Mouse (Mus musculus) hindbrain, embryonic 12.5 days (tissue): ENCODE measurements around the gene Tspan9. TPM values are rescaled to one million over a fixed set of nuclear protein-coding genes. Genes with fewer than 3 reads are reported as not detected.

ENCODE experiments used
- ATAC-seq: fragments of 200-750 bp; cut with Nextera tagmentation; 2 replicates; pipeline ENCODE4 v1.8.0; 2017; ENCODE audit warnings: moderate TSS enrichment; ENCODE audit not compliant: low FRiP score
- H3K27ac ChIP-seq: fragments of 300-500 bp; sonication (generic); 2 replicates; pipeline ENCODE4 v1.5.1; 2016; ENCODE audit warnings: mild to moderate bottlenecking
- H3K27me3 ChIP-seq: fragments of 300-500 bp; sonication (generic); 2 replicates; pipeline ENCODE4 v1.6.1; 2016; ENCODE audit warnings: mild to moderate bottlenecking
- H3K36me3 ChIP-seq: fragments of 300-500 bp; sonication (generic); 2 replicates; pipeline ENCODE4 v1.6.1; 2016; ENCODE audit warnings: mild to moderate bottlenecking
- H3K4me1 ChIP-seq: fragments of 300-500 bp; sonication (generic); 2 replicates; pipeline ENCODE4 v1.6.1; 2016
- H3K4me2 ChIP-seq: fragments of 300-500 bp; sonication (generic); replicated peaks from 2 replicates; pipeline ENCODE4 v1.6.1; 2016; ENCODE audit warnings: mild to moderate bottlenecking
- H3K4me3 ChIP-seq: fragments of 300-500 bp; sonication (generic); 2 replicates; pipeline ENCODE4 v1.5.1; 2016; ENCODE audit warnings: mild to moderate bottlenecking
- H3K9ac ChIP-seq: fragments of 300-500 bp; sonication (generic); 2 replicates; pipeline ENCODE4 v1.6.1; 2016; ENCODE audit warnings: mild to moderate bottlenecking, moderate library complexity
- H3K9me3 ChIP-seq: fragments of 300-500 bp; sonication (generic); replicated peaks from 2 replicates; pipeline ENCODE4 v1.6.1; 2016; ENCODE audit warnings: mild to moderate bottlenecking
- WGBS: fragments of 180-500 bp; shearing (Covaris S2); methylation state at CpG from one replicate; pipeline ENCODE4 v1.1.7; 2016; 5-methylcytosine and 5-hydroxymethylcytosine counted together
- polyA plus RNA-seq: library from polyadenylated mRNA; unstranded; fragments of >200 nt; fragmentation: Nextera tagmentation; extraction: Ambion mirVana; gene quantifications from 2 replicates; pipeline ENCODE4 v1.2.1, GENCODE M21; 2016

Tspan9 gene
- polyA plus RNA-seq, 1 experiment from 2014 or later: 63.4 TPM

DNA sequence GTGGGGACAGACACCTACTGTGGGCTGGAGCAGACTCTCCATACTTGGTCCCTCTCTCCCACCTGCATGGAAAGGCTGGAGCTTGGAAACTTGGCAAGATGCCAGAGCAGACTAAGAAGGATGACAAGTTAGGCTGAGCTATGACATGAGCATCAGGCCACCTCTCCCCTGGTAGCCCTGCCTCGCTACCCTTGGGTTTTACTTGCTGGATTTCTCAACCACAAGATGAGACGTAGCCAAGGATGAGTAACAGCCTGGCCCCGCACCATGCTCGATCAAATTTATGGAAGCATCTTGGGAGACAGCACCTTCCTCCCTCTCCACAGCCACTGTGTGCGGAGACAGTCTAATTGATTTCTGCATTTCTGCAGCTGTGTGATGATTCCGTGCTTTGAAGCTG is 28.3 kb downstream of the Tspan9 start:
- H3K9ac ChIP-seq: no peak overlapping the region
- H3K36me3 ChIP-seq: no peaks in the 10 kb centered on the region
- no peak overlapping the region for H3K27ac ChIP-seq
- H3K4me3 ChIP-seq: no peak overlapping the region
- no peaks in the 10 kb centered on the region for H3K27me3 ChIP-seq
- 78% methylated on average over 6 of the region's 6 CpGs for WGBS
- H3K4me2 ChIP-seq: no peak overlapping the region
- no peaks in the 10 kb centered on the region for H3K9me3 ChIP-seq
- H3K4me1 ChIP-seq: peaks cover 51% of the 10 kb centered on the region
- ATAC-seq: no peak

DNA sequence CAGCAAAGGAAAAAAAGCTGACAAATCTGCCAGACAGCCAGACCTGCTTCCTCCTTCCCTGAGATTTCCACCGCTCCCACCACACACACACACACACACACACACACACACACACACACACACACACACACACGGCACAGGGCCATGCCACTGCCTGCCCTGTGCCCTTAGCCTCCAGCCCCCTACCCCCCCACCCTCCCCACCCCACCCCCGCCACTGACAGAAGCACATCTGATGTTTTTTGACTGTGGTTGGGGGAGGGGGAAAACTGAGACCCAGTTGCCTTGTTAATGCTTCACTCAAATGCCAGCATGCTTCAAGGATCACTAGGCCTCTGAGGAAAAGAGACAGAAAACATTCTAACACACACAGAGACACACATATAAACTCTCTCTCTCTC is 30.8 kb downstream of the Tspan9 start:
- no peak overlapping the region for H3K4me2 ChIP-seq
- no peaks in the 10 kb centered on the region for H3K36me3 ChIP-seq
- H3K9me3 ChIP-seq: no peaks in the 10 kb centered on the region
- 0 out of 2 replicates have a peak overlapping the region, but pooled peaks have one; percentile 27 for H3K9ac ChIP-seq
- H3K4me3 ChIP-seq: no peak overlapping the region
- peaks cover 55% of the 10 kb centered on the region for H3K4me1 ChIP-seq
- peak overlapping the region; percentile 66; the same call in 1 of the 2 replicates for H3K27ac ChIP-seq
- peak; percentile 32; the same call in 1 of the 2 replicates for ATAC-seq
- H3K27me3 ChIP-seq: no peaks in the 10 kb centered on the region
- 0% methylated on average over 1 of the region's 3 CpGs for WGBS

DNA sequence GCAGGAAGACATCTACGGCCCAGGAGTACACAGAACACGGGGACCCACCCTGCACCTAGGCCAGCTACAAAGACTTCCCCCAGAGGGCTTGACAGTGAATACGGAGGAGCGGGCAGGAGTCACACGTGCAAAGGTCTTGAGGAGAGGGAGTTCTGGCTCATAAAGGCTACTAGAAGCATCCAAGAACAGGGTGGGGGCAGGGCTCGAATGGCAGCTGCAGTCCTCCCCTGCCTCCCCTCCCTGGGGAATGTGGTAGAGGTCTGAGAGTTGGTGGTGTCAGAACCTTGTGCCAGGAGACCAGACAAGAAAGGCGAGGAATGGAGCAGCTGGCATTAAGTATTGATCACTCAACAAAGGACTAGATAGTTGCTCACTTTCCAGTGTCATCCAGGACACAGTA is 31.6 kb downstream of the Tspan9 start:
- WGBS: 45% methylated on average over 7 of the region's 7 CpGs
- Histone ChIP-seq H3K4me2 (no peak overlapping the region), H3K36me3 (no peaks in the 10 kb centered on the region), H3K9ac (no peak overlapping the region), H3K27ac (peak overlapping the region; percentile 66; the same call in 1 of the 2 replicates), H3K4me1 (peaks cover 52% of the 10 kb centered on the region), H3K9me3 (no peaks in the 10 kb centered on the region), H3K4me3 (no peak overlapping the region), H3K27me3 (no peaks in the 10 kb centered on the region)
- no peak for ATAC-seq

DNA sequence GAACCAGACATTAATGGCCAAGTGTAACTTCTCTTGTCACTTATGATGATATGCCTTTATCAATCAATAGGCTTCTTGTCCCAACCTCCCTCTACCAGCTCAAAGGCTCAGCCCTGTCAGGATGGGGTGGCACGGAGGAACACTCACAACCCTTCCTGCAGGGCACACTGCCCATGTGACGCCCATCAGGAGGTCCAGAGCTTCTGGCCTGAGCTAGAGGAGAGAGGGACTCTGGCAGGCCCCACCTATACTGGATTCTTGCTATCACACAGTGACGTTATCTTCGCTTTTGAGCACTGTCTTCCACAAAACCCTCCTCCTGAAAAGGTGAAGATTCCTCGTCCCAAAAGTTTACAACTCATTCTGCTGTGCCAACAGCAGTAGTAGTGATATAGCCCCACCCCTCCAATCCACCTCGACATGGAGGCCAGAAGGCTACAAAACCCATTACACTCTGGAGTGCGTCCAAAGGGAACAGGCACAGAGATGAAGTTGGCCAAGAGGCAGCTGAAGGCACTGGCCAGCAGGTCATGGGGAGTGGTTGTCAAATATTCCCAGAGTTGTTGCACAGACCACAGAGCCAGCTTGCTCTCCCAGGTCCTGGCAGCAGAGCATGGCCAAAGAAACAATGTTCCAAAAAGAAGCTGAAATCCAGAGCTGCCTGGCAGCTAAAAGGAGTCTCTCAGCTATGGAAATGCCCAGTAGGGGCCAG is 34.9 kb downstream of the Tspan9 start:
- 80% methylated on average over 7 of the region's 7 CpGs for WGBS
- H3K27ac ChIP-seq: no peak overlapping the region
- no peaks in the 10 kb centered on the region for H3K9me3 ChIP-seq
- H3K27me3 ChIP-seq: no peaks in the 10 kb centered on the region
- peaks cover 54% of the 10 kb centered on the region for H3K4me1 ChIP-seq
- no peak overlapping the region for H3K9ac ChIP-seq
- H3K4me2 ChIP-seq: no peak overlapping the region
- ATAC-seq: no peak
- H3K36me3 ChIP-seq: no peaks in the 10 kb centered on the region
- H3K4me3 ChIP-seq: no peak overlapping the region

DNA sequence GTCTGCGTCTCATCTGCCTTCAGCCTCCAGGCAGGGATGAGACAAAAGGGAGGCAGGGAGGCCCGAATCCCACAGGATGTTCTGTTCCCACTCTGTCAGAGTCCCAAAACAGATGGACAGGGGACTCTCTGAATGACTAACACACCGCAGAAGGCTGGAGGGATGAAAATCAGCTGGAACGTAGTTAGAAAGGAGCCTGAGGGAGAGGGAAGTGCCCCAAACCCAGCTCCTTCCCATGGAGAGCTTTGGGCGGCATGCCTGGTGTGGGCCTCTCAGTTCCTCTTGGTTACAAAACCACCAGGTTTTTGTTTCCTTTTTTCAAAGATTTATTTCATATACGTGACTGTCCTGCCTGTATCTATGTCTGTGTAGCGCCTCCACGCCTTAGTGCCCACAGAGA is 35.7 kb downstream of the Tspan9 start:
- H3K4me3 ChIP-seq: no peak overlapping the region
- ATAC-seq: no peak; the same call in 1 of the 2 replicates
- H3K4me2 ChIP-seq: no peak overlapping the region
- no peak overlapping the region for H3K27ac ChIP-seq
- H3K36me3 ChIP-seq: no peaks in the 10 kb centered on the region
- no peaks in the 10 kb centered on the region for H3K9me3 ChIP-seq
- H3K27me3 ChIP-seq: no peaks in the 10 kb centered on the region
- peaks cover 52% of the 10 kb centered on the region for H3K4me1 ChIP-seq
- H3K9ac ChIP-seq: no peak overlapping the region
- 68% methylated on average over 8 of the region's 8 CpGs for WGBS

DNA sequence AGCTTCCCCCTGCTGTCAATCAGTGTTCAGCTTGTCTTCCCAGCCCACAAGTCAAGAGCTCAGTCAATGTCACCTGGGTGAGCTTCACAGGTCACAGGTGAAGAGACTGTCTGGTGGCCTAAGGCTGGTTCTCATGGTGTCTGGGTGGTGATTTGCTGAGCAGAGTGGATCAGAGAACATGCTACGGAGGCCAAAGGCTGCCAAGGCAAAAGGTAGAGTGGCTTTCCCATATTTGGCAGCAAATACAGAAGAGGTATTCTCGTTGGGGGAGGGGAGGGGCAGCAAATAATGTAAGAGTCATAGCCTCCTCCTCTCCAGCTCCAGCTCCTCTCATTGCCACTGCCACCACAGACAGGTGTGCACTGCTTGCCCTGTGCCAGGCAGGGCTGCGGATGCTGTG is 37.2 kb downstream of the Tspan9 start:
- no peaks in the 10 kb centered on the region for H3K9me3 ChIP-seq
- 87% methylated on average over 3 of the region's 3 CpGs for WGBS
- no peak overlapping the region for H3K9ac ChIP-seq
- no peaks in the 10 kb centered on the region for H3K27me3 ChIP-seq
- H3K27ac ChIP-seq: no peak overlapping the region
- no peak overlapping the region for H3K4me2 ChIP-seq
- no peak overlapping the region for H3K4me3 ChIP-seq
- H3K4me1 ChIP-seq: peaks cover 42% of the 10 kb centered on the region
- no peaks in the 10 kb centered on the region for H3K36me3 ChIP-seq
- ATAC-seq: no peak

DNA sequence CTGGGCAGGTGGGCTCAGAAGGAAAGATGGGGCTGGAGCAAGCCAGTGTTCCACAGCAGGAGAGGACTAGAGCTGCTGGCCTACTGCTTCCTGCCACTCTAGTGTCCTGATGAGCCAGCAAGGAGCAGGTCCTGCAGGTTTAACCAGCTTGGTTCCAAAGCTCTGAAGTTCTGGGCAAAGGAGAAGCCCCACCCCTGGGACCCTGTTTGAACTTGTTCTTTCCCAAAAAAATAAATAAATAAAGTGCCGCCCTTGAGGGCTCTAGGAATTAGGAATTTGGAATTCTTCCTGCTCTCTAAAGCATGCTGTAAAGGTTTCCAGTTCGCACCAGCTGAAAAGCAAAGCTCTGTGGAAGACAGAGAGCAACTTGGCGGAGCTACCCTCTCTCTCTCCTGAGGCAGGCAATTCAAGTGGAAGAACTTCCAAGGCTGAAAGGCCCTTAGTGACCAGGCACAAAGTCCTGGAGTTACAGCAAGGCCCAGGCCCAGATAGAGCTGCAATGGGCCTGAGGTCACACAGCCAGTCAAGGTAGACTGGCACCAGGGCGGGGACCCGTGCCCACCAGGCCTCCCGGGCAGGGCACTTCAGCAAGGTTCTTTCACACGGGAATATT is 38.6 kb downstream of the Tspan9 start:
- Histone ChIP-seq H3K4me2 (no peak overlapping the region), H3K27ac (no peak overlapping the region), H3K36me3 (no peaks in the 10 kb centered on the region), H3K9me3 (no peaks in the 10 kb centered on the region), H3K4me1 (peaks cover 42% of the 10 kb centered on the region), H3K4me3 (no peak overlapping the region), H3K9ac (no peak overlapping the region), H3K27me3 (no peaks in the 10 kb centered on the region)
- 74% methylated on average over 7 of the region's 7 CpGs for WGBS
- no peak for ATAC-seq

DNA sequence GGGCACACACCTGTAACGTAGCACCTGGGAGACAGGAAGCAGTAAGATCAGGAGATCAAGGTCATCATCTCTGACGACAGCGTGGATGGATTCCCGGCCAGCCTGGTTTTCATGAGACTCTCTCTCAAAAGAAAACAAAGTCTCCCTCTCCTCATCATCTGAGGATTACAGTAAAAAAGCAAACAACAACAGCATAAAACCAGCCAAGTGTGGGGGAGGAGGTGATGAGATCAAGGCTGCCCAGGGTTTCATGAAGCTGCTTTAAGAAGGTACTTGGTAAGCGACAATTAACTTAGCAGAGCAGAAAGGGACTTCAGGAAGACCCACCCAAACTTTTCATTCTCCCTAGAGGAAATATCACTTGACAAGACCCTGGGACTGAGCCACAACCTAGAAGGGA is 39.5 kb downstream of the Tspan9 start:
- no peaks in the 10 kb centered on the region for H3K9me3 ChIP-seq
- WGBS: 88% methylated on average over 5 of the region's 5 CpGs
- no peak overlapping the region for H3K4me2 ChIP-seq
- no peaks in the 10 kb centered on the region for H3K27me3 ChIP-seq
- no peak for ATAC-seq
- no peak overlapping the region for H3K4me3 ChIP-seq
- no peak overlapping the region for H3K27ac ChIP-seq
- no peaks in the 10 kb centered on the region for H3K36me3 ChIP-seq
- no peak overlapping the region for H3K9ac ChIP-seq
- peaks cover 48% of the 10 kb centered on the region for H3K4me1 ChIP-seq

DNA sequence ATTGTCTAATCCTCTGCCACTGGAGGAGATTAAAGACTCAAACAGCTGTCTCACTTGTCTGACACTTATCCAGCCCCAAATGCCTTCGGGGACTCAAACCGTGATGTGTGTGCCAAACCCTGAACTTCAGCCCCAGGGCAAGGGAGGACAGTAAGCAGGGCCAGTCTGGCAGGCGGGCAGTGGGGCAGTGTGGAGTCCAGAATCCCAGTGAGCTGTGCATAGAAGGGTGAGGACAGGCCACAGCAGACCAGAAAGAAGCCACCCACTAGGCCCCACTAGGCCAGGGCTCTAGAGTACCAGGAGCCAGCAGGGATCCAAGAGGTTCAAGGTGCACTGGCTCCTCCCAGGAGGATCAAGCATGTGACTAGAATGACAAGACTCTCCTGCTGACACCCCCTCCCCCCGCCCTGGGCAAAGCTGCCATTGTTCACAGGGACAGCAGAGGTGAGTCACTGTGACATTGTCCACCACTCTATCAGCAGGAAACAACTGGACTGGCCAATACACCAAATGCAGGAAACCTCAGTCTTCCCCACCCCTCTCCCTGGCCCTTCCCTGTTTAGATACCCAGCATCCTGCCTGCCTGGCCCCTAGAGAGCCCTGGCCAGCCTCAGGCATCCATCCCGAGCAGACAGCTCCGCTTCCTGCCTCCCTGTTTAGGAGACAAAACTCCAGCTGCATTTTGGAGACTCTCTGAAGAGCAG is 40.9 kb downstream of the Tspan9 start:
- H3K27me3 ChIP-seq: no peaks in the 10 kb centered on the region
- H3K27ac ChIP-seq: 0 out of 2 replicates have a peak overlapping the region, but pooled peaks have one; percentile 4
- no peak for ATAC-seq

DNA sequence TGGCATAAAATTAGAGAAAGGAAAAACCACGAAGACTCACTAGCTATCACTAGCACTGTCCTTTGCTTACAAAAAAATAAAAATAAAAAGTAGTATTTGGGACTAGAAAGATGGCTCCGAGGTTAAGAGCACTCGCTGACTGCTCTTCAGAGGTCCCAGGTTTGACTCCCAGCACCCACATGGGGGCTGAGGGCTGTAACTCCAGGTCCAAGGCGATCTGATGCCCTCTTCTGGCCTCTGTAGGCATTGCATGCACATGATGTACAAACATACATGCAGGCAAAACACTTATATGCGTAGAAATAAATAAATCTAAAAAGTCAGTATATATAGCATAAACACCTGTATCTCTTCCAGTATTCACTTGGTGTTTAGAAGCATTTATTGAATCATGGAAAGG is 43.5 kb downstream of the Tspan9 start:
- H3K36me3 ChIP-seq: no peaks in the 10 kb centered on the region
- H3K9me3 ChIP-seq: no peaks in the 10 kb centered on the region
- ATAC-seq: no peak
- no peak overlapping the region for H3K4me2 ChIP-seq
- no peak overlapping the region for H3K4me3 ChIP-seq
- 0 out of 2 replicates have a peak, but pooled peaks cover 2% of the 10 kb centered on the region for H3K27me3 ChIP-seq
- H3K27ac ChIP-seq: no peak overlapping the region
- no peak overlapping the region for H3K9ac ChIP-seq
- 78% methylated on average over 5 of the region's 5 CpGs for WGBS
- H3K4me1 ChIP-seq: peaks cover 26% of the 10 kb centered on the region

More for the DNA sequence above, 40.9 kb downstream of the Tspan9 start:
- no peak overlapping the region for H3K4me3 ChIP-seq
- H3K9me3 ChIP-seq: no peaks in the 10 kb centered on the region
- H3K4me2 ChIP-seq: no peak overlapping the region
- WGBS: 46% methylated on average over 6 of the region's 6 CpGs
- H3K4me1 ChIP-seq: peaks cover 42% of the 10 kb centered on the region
- no peaks in the 10 kb centered on the region for H3K36me3 ChIP-seq
- H3K9ac ChIP-seq: no peak overlapping the region

DNA sequence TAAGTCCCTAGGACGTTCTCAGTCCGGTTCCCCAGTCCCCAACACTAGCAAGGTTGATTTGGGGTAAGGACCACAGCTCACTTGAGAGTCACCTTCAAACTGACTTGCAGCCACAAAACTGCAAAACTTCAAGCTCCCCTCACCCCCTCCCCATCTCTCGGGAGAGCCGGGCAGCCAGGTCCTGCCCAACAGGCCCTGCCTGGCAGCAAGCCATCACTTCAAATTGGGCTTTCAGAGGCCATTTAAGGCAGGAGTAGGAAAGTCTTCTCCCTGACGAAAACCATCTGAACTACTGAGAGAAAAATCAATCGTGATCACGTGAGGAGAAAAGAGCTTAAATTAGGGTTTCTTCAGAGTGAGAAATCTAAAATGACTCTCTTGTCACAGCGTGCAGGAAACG is 44.2 kb downstream of the Tspan9 start:
- H3K4me2 ChIP-seq: no peak overlapping the region
- no peak overlapping the region for H3K9ac ChIP-seq
- H3K27ac ChIP-seq: no peak overlapping the region; the same call in 1 of the 2 replicates
- peaks cover 21% of the 10 kb centered on the region for H3K4me1 ChIP-seq
- ATAC-seq: no peak
- H3K4me3 ChIP-seq: no peak overlapping the region
- H3K9me3 ChIP-seq: no peaks in the 10 kb centered on the region
- no peaks in the 10 kb centered on the region for H3K36me3 ChIP-seq
- WGBS: 68% methylated on average over 9 of the region's 9 CpGs
- H3K27me3 ChIP-seq: 0 out of 2 replicates have a peak, but pooled peaks cover 2% of the 10 kb centered on the region

DNA sequence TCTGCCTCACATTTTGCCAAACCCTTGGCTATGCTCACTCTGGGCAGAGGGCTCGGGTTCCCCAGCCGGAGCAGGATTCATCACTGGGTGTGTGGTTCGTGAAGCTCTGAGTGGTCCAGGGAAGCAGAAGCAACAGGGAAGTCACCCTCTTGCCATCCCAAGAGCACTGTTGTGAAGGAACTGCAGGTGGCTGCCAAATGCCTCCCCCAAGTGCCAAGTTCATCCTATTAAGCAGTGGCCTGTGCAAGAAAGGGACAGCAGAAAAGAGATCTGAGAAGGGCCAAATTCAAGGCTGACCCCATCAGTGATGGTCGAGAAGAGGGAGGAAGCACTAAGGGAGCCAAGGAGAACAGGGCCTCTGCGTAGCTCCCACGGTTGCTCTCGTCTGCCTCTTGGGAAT is 46.9 kb downstream of the Tspan9 start:
- Histone ChIP-seq H3K9ac (no peak overlapping the region), H3K27ac (no peak overlapping the region), H3K27me3 (0 out of 2 replicates have a peak, but pooled peaks cover 2% of the 10 kb centered on the region), H3K4me3 (no peak overlapping the region), H3K4me1 (peaks cover 16% of the 10 kb centered on the region), H3K4me2 (no peak overlapping the region), H3K36me3 (no peaks in the 10 kb centered on the region), H3K9me3 (no peaks in the 10 kb centered on the region)
- ATAC-seq: no peak
- WGBS: 87% methylated on average over 7 of the region's 7 CpGs
